Mouse (Mus musculus): ENCODE data around the gene Lcat.

The Lcat gene

DNA sequence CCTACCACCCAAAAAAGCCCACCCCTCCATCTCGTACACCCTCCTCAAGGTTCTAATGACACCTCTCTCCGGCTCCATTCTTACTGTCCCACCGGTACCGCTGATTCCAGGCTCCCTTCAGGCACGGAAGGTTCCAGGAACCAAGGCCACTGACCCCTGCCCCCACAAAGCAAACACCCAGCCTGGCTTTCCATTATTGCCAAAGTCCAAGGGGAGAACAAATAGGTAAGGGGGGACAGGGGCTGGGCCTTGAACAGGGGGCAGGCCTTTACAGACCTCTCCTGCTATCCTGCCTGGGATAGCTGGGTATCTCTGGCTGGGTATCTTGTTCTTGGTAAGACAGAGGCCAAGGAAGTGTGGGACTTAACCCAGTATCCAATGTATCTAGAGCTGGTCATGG lies 640 bp downstream of the Lcat start:
- DNase-seq = no peak

DNA sequence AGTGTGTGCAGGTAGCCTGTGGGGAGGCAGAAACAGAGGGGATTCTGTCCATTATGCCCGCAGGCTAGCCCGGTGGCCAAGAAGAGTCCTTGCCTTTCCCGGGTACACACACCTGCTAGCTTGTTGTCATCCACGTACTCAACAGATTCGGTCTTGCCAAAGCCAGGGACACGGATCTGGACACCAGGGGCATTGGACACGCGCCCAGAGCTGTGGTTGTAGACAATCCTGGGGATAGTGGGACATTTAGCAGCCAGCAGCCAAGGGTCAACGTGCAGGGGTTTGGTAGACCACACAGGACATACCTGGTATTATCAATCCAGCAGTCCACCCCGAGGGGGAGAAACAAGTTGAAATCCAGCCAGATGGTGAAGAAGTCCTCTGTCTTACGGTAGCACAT lies 1.2 kb downstream of the Lcat start:
- no peak for DNase-seq

DNA sequence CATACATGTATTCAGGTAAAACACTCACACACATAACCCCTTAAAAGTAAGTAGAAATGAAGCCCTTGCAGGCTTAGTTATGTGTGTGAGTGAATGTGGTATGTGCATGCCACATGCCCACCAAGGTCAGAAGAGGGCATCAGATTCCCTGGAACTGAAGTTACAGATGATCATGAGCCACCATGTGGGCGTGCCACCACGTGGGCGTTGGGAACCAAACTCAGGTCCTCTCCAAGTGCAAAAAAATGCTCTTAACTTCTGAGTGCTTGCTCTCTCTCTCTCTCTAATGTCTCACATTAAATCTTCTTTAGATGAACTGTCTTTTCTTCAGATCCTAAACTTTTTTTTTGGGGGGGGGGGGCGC lies 4.9 kb downstream of the Lcat start, which contains the start of gene Psmb10:
Gene Psmb10, minus strand, starts transcription at position 139 of the 364 bp plus-strand sequence.
- peak in 1 of 2 experiments; percentile 49 for DNase-seq

DNA sequence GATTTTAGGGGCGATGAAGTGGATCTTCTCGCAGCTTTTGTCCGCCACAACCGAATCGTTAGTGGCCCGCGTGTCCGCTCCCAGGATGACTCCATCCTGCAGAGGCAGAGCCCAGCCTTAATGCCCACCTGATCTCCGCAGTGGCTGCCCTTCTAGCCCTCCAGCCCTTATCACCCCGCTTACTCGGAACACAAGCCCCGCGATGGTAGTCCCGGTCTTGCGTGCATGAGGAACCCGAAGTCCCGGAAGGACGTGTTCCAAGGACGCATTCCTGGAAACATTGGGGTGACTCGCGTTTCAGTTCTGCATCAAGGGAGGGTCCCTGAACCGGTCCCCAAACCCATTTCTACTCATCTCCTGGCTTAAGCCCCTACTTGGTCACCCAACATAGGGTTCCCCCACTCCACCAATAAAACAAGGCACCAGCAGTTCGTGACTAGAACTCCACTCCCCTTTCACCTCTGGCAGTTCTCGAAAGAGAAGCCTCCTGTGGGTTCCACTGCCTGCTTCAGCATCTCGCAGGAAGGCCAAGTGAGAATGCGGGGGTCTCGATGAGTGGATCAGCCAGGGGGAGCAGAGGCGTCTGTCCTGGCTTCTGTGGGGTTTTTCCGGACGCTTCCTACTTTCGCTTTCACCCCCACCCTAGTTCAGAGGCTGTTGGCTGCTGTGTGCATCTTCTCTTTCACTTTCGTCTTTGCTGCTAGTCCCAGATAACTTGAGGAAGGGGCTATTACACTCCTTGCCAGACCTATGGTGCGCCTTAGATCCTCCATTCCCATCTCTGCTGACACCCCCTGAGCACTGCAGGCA lies 5.5 kb downstream of the Lcat start:
- DNase-seq = peak; percentile 58 to 59

- peak; percentile 70 to 78 for DNase-seq
These were observed 6.2 kb downstream of the Lcat start for GRCm38 (mm10) chr8:105936866-105937475.

GRCm38 (mm10) chr8:105935863-105936603 lies 7.1 kb downstream of the Lcat start:
- DNase-seq = no peak

DNA sequence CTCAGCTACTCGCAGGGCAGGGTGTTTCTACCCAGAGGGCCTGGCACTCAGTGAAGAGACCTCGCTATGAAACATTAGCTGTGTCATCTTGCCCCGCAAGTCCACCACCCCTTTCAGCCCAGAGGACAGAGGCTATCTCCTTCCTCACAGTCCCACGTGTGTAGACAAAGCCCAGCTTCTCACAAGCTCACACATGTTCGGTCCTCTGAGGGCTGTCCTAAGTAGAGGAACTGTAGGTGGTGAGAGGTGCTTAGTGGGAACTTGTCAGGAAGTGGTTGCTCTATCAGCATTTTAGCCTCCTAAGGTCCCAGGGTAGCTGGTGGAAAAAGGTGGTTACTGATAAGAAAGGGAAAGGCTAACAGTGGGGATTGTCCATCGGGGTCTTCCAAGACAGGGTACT lies 8.1 kb downstream of the Lcat start:
- no peak for DNase-seq

DNA sequence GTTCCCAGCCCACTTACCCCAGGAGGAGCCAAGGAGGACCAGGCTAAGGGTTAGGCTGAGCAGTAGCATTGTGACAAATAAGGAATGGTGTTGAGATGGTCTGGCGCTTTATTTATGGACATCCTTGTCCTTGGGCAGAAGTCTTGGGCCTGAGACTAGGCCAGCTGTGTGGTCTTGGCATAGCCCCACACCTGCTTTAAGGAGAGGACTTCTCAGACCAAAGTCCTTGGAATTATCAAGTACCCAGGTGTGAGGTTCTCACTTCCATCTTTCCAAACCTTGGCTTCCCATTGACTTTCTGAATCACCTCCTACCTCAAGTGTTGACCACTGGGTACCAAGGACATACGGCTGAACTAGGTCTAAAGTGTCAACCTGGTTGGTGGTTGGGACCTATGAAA lies 9.4 kb downstream of the Lcat start, which contains the start of gene Ctrl:
Gene Ctrl, minus strand, starts transcription at position 101 of the 400 bp plus-strand sequence.
- DNase-seq = no peak

- DNase-seq = no peak
These were observed 10.7 kb downstream of the Lcat start for GRCm38 (mm10) chr8:105932525-105932924.

DNA sequence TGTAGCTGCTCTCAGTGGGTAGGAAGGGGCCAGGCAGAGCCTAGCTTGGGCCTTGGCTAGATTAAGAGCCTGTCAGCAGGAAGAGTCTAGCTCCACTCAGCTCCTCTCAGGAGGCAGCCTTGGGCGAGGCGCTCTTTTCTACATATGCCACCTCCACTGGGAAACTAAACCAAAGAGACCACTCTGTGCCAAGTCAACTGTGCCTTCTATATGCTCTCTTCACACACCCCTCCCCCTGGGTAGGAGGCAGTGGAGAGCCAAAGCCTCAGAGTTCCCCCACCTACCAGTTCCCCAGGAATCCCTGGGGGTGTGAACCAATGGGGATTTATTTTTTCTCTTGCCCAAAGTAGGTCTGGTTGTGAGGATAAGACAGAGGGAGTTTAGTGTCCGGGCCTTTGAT lies 11.9 kb downstream of the Lcat start:
- no peak for DNase-seq

DNA sequence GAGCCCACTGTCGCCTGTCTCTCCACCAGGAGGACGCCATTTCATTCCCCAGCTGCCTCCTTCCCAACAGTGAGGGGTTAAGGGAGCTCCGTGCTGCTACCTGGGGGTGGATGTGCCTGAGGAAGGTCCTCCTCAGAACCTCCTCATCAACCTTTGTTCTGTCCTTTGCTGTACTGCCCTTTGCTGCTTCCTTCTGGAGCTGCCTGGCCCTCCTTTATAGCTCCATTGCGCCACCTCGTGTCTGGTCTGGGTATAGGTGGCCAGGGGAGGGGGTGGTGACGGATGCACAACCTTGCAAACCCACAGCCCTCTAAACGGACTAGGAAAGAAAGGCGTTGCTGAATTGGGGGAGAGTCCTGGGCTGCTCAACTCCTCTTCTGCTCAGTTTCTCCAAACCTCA lies 12.6 kb downstream of the Lcat start:
- peak; percentile 84 to 90 for DNase-seq

DNA sequence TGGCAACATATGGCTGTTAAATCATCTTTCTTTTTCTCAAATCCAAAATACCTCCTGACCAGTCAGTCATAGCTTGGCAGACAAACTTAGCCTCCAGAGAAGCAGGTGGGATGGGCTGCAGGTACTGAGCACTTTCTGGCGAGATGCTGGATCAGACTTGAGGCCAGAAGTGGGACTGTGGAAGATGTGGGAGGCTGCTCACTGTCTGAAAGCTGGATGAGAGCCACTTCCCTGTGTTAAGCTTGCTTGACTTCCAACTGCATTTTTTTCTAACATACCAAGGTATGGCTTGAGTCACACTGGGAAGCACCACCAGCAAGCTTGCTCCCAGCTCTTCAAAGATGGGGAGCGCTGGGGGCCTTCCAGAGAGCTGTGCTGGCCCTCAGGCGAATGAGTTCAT lies 18.1 kb downstream of the Lcat start:
- no peak for DNase-seq

DNA sequence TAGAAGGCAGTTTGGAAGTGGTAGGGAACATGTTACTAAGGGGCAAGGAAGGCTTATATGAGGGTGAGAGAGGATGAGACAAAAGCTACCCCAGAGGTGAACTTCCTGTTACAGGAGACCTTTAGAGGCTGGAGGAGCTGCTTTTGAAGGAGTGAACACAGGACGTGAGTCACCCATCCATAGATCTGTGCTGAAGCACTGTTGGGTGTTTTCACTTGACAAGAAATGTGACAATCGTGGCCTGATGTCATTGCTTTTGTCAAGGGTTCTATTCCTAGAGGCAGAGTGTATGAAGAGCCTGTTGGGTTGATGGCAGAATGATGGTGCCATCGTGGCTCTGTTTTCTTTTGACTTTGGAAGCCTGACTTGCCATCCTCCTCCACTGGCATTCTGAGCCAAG lies 23.8 kb downstream of the Lcat start:
- no peak for DNase-seq

DNA sequence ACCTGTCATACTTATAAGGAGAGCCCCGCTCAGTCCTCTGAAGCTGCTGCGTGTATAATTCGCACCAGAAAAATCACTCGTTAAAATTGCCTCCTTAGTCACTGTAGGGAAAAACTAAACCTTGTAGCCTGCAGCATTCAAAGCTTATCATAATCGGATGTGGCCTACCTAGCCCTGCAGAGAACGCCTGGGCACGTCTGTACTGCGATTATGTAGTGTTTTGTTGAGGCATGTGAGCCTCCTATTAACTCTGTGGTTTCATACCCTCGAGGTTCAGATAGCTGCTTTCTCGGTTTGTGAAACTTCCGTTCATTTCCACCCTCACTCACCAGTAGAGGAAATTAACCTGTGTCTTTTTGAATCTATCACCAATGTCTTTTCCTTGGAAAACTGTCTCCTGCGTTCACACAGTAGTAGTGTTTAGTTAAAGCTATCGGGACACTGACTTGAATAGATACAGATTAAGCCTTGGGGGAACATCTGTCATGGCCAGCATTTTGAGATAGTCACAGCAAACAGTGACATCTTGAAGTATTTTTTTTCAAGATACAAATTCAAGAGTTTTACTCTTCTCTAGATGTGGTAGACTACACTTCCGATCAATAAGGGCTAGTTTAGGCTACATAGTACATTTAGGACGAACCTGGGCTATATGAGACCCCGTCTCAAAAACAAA lies 42.1 kb downstream of the Lcat start:
- DNase-seq = no peak

DNA sequence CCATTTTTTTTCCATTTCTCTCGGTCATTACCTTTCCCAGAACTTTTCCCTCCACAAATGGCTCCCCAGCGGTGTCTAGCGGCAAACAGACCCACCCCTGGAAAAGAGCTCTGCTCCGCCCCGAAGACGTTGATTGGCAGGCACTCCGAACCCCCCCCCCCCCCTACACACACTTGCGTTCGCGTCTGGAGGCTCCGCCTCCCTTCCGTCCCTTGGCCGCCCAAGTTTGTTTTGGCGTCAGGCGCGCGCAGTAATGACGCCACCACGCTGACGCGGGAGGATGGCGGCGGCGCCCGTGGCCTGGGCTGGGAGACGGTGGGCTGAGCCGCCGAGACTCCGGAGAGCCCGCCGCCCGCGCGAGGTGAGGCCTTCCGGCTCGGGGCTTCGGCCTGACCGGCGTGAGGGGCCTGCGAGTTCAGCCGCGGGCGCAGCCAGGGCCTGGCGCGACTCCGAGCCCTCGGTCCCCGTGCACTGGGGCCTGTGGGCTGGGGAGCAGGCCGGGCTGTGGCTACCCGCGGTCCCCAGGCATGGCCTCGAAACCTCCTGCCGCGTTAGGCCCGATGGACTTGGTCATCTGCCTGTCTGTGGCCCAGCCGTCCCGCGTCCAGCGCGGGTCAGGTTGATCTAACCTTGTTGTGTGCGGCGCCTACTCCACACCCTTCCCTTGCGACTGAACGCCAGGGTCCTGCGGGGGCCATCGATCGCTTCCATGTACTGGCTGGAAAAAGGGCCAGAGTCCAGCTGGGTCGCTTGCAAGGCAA lies 42.8 kb downstream of the Lcat start, which contains the start of gene Pskh1:
Gene Pskh1, plus strand, starts transcription at position 262 of the 761 bp plus-strand sequence.
- peak; percentile 90 to 93 for DNase-seq

- DNase-seq = no peak
These were observed 45.2 kb downstream of the Lcat start for GRCm38 (mm10) chr8:105897801-105898480.

DNA sequence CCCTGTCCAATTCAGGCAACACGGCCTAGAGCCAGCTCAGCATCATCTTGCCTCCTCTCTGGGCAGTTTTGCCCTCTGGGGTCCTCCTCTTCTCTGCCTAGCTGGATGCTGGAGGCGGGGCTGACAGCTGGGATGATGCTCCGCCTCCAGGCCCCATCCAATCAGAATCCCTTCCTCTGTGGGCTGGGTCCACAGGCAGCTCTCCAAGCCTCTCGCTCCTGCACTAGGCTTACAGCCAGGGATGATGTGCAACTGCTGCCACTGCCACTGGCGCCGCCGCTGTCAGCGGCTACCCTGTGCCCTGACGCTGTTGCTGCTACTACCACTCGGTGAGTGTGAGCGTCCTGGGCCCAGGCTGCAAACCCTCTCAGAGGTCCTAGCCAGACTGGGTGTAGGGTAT lies 49.8 kb downstream of the Lcat start, which contains the start of gene Nrn1l:
Gene Nrn1l, plus strand, starts transcription at position 229 of the 400 bp plus-strand sequence.
- peak in 1 of 2 experiments; percentile 41 for DNase-seq

DNA sequence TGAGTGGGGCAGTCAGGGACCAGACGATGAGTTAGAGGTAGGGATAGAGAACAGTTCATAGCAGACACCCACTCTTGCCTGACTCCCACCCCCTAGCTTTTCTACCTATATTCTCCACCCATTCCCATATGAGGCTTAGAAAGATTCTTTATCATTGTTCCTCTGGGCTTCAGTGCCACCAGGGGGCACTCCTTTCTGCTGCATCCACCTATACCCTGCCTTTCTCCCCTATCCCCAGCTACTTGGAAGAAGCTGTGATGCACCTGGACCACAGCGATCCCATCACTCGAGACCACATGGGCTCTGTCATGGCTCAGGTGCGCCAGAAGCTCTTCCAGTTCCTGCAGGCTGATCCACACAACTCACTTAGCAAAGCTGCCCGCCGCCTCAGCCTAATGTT lies 50.8 kb downstream of the Lcat start:
- DNase-seq = peak; percentile 22 to 39

DNA sequence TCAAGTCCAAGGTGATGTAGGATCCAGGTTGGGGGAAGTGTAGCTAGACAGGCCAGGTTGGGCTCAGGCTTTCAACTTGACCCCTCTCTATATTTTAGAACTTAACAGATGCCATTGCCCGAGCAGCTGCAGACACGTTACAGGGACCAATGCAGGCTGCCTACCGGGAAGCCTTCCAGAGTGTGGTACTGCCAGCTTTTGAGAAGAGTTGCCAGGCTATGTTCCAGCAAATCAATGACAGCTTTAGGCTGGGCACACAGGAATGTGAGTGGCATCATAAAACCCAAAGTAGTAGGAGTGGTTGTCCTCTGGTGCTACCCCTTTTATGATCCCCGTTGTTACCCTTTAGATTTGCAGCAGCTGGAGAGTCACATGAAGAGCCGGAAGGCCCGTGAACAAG lies 52.3 kb downstream of the Lcat start:
- DNase-seq = no peak

GRCm38 (mm10) chr8:105889756-105890465 lies 53.3 kb downstream of the Lcat start:
- DNase-seq = no peak
